Mouse (Mus musculus) lung, adult 2 months (tissue): ENCODE measurements around the gene Zzz3.

ENCODE experiments used
- CTCF ChIP-seq: fragments of 200-500 bp; IDR thresholded peaks from 2 replicates; pipeline ENCODE4 v1.5.1; 2011; ENCODE audit warnings: mild to moderate bottlenecking, low read length, control low read depth; ENCODE audit not compliant: insufficient read depth
- POLR2A ChIP-seq: fragments of 200-500 bp; IDR thresholded peaks from 2 replicates; pipeline ENCODE4 v1.6.1; 2011; ENCODE audit warnings: low read depth, mild to moderate bottlenecking, control low read depth, low read length, borderline replicate concordance; ENCODE audit errors: extremely low read depth

GRCm38 (mm10) chr3:152492241-152492640, 97.0 kb downstream of the Zzz3 start:
- no peak for TF ChIP-seq CTCF
- TF ChIP-seq POLR2A: no peak
